Mouse (Mus musculus) WW6 (cell line): ENCODE measurements around the gene Ntng1.

Experiments
- DNase-seq: peaks from one replicate; pipeline ENCODE4 v3.0.0-alpha.2; 2013; ENCODE audit warnings: low read depth, low spot score

Gene Ntng1

DNA sequence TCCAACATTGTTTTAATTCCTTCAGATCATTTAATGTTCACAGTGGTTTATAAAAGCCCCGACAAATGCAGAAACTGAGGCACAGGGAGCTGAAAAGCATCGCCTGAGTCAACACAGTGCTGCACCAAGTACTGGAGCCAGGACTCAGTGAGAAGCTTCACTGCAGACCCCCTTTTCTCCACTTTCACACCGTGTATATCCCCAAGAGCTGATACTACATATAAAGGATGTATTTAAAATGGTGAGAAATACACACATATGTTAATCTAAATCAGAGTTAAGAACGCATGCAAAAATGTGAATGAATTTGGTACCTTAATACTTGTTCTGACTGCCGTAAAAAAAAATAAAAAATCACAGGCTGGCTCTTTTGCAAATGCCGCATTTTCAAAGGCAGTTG, 88.4 kb downstream of the Ntng1 start:
- DNase-seq, result no peak

DNA sequence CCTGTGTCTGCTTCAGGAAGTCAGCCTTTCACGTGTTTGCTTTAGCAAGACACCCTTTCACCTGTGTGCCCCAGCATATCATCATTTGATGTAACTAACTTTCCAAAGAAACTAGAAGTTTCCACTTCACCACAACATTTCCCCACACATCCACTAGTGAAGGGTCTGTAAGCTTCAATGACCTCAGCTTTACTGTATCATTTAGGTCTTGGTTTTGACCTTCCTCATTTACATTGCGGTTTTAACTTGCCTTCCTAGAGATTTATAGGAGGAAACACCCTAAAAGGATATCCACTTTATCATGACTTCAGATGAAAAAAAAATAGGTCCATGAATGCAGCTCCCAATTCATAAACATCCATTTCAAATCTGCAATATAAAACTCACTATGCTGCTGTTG, 89.7 kb downstream of the Ntng1 start:
- no peak for DNase-seq

DNA sequence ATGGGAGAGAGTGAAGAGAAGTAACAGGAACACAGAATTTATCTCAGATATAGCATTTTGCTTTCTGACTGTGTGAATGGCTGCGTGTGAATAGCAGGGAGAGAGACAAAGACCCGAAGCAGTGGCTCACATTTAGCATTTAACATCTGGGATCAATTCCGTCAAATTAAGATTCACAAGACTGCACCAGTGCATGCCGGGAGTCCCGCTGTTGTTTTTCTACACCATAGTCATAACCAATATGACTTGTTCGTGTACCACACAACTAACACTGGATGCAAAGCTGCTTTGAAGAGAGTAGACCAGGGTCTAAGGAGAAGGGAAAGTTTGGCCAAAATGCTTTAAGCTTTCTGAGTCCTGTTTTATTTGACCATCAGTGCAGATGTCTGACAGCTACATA, 95.7 kb downstream of the Ntng1 start:
- no peak for DNase-seq

DNA sequence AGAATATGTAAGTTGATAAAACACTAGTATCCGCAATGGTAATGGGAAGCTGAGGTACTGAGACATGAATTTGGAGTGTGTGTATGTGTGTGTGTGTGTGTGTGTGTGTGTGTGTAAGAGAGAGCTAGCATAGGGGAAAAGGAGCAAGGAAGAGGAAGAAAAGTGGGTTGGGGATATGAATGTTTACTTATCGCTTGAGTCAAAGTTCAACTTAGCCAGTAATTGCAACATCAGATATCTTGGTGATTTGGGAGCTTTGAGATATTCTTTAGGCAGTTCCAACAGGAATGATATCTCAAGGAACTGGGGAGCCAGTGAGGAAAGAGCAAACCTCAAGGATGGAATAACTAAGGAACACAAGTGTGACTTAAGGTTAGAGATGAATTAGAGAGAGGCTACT, 97.1 kb downstream of the Ntng1 start:
- DNase-seq, result no peak

DNA sequence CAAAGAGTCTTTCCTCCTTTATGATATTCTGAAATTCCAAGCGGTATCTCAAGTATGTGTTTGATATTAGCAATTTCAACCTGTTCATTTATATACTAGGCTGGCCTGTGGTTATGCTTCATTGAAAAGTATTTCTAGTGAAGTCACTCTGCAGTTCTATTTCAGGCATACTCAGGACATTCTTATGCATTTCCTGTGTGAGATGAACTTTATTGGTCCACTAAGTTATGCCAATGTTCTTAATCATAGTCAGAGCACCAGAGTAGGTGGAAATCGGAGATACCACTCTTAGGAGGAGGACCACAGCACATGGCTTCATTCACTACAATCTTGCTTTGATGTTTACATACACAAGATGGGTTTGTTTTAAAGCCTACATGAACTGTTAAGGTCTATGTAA, 99.6 kb downstream of the Ntng1 start:
- no peak for DNase-seq

DNA sequence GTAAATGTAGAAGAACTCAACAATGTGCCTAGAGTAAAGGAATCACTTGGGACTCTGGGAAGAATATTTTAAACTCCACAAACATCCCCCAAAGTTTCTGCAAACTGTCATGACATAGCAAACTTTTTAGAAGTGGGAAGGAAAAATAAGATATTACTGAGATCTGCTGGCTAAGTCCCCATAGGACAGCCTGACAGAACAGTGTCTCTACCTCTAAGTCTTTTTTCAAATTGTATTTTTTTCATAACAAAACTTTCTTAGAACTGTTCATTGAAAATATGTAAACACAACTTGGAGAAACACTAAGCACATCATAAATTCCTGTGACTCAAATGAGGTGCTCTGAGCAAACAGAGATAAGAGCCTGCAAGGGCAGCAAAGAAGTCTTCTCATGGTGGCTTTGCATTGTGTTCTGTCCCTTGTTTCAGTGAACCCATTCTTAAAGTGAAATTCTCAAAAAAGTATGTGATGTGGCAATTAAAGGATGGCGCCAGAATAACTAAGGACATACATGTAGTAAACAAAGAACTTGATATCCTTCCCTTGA, 100.1 kb downstream of the Ntng1 start:
- DNase-seq, result no peak

DNA sequence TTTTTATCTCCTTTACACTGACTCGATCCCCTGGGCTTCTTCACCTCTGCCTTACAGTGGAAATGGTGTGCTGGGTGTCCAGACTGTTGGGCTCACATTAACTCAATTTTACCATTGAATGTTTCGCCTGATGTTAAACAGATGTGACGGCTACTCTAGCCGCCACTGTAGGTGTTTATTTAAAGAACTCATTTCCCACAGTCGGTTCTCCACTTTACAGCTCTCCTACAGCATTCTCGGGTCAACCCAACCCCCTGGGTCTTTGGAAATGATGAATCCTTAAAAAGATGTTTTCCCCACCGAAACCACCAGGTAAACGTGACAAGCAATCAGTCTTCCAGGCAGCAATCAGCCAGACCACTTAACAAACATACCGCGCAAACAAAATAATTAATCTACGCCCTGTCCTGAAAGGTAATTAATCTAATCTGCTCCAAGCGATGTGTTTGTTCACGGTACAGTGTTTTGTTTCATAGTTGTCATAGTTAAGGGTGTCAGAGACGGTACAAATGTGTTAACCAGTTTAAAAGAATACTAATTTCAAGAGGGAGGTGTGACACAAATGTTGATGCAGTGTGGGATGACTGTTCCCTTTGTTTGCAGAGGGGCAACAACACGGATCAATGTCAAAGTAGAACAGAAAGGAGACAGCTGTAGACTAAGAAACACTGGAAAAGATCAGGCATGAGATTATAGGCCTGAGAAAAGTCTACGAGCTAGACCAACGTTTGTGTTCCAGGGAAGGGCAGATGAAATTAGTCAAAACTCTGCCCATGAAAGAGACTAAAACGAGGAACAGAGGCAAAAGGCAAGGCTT, 120.8 kb downstream of the Ntng1 start:
- no peak for DNase-seq

DNA sequence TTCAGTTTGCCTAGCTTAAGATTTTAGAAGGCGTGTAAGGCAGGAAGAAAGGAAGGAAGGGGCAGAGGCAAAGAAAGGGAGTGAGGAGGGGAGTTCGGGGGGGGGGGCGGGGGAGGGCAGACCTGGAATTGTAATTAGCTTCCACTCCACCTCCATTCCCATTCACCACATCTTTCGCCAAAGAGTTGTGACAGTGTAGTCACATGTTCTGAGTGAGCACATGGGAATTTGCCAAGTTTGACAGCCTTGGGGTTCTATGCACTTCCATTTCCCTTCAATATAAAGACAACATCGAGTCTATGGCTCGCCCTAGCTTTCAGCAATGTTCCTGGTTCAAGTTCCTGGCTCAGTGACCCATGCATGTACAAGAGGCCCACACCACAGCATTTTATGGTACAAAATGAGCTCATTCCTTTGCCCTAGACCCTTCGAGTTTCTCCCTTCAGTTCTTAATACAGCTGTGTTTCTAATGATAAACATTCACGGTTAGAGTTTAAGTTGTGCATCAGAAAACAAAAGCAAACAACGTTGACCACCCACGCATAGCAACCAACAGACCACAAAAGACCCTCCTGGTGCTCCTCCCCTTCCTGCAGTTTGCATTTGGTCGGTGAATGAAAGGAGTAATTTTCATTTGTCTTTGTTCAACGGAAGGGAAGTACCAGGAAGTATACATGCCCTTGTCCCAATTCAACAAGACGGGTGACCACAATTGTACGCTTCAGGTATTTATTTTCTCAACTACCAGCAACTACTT, 132.8 kb downstream of the Ntng1 start:
- DNase-seq, result no peak

DNA sequence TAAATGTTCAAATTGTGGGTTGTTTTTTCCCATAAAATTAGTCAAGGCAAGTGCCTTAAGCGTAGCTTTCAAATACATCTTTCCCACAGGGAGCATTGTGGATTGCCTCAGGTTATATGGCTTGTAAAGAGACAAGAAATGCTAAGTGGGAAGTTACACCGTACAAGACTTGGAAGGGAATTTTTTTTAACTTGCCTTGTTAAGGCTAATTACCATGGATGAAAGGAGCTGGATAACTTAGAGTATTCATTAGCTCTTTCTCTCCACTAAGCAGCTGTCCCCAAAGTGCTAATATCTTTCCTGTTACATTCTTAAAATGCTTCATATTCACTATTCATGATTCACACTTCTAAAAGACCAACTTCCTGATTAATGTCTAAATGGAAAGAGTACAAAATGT, 133.4 kb downstream of the Ntng1 start:
- DNase-seq, result no peak

DNA sequence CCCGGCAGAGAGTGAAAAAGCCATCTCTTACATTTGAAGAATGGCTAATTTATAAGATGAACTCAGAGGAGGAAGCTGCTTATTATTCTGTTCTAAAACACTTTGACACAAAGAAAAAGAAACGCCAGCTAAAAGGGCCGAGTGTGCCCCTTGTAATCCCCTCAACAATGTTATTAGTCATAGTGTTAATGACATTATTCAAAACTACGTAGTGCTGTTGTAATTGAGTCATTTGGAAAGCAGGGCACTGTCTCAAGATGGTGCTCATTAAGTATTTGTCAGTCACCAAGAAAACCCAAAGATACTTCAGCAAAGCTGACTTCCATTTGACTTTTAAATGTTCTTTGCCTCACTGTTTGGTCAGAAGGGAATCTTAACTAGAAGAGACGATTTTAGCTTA, 143.5 kb downstream of the Ntng1 start:
- DNase-seq, result no peak

DNA sequence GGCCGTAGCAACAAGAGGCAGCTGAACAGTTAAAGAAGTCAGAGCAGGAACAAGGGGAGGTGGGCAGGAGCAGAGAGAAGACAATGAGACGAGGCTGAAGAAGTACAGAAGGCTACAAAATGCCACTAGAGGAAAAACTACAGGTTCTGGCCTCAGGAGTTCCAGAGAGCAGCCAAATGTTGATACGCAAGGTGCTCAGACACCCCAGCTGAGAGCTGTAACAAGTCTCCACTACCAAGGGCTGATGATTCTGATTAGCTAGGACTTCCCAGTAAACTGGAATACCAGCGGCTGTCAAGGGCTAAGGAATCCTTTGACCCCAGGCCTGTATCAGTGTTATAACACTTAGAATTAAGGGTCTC, 148.2 kb downstream of the Ntng1 start:
- DNase-seq, result no peak

DNA sequence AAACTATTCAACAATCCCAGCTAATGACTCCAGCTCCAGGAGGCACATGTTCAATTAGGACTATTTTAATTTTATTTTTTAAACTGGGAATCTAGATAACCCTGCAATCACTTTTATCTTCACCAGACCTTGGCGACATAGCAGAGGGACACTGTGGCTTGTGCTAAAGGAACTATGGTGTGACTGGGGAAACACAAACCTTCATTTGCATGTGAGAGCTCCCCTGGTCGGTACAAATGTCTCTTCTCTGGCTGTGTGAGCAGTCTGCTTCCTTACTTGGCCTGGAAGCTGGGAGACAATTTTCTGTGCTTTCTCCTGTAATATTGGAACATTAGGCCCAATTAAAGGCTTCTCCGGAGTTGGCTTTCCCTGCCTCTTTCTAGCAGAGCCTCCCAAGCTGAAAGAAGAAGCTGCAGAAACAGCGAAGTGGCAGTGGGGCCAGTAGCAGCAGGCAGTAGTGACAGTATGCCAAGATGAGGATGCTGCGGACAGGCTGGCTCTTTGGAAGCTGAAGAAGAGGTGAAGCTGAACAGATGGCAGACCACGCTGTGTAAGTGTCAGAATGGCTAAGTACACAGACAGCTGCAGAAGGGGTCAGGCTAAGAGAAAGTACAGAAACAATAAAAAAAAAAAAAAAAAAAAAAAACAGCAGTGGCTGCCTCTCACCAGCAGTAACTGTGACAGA, 148.7 kb downstream of the Ntng1 start:
- no peak for DNase-seq

DNA sequence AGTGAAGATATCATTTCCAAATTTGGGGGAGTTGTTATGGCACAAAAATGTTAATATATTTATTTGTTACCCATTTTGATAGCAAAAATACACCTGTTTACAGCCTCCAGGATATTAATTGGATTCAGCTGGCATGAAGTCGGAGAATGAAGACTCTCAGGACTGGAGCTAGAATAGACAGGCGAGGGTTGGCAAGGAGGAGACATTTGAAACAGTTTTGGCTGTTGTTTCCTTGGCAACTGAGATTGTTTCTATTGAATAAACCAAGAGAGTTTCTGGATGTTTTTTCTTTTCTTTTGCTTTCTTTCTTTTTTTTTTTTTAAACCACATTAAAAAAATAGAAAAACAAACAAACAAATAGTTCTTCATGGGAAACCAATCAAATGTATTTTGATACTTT, 159.7 kb downstream of the Ntng1 start:
- DNase-seq, result no peak

DNA sequence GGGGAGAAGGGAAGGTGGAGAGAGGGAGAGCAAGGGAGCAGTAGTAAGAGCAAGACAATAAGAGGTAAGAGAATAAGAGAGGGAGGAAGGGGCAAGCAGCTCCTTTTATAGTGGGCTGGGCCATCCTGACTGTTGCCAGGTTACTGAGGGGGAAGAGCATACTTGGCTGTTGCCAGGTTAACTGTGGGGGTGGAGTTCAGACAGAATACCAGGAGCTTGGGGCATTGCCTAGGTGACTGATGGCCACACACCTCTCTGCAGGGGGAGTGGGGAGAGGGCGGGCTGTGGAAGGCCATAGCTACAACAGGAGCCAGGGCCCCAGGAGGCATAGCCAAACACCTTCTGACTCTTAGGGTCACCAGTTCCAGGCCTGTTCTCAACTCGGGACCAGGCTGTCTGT, 166.2 kb downstream of the Ntng1 start:
- no peak for DNase-seq

DNA sequence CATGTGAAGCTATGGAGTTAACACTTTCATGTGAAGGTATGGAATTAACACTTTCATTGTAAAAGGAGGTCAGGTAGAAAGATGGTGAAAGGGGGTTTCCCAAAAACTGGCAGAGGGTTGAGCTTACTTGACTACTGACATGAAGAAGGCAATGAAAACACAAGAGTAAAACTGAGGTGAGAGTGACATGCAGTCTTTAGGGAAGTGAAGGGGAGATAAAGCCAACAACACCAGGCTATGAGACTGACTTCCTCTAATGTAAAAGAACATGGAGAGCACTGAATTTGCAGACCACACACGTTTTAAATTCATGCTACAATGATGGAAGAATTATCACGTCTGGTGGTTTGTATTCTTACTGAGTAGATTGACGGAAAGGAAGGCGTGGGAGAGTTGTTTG, 168.7 kb downstream of the Ntng1 start:
- no peak for DNase-seq

DNA sequence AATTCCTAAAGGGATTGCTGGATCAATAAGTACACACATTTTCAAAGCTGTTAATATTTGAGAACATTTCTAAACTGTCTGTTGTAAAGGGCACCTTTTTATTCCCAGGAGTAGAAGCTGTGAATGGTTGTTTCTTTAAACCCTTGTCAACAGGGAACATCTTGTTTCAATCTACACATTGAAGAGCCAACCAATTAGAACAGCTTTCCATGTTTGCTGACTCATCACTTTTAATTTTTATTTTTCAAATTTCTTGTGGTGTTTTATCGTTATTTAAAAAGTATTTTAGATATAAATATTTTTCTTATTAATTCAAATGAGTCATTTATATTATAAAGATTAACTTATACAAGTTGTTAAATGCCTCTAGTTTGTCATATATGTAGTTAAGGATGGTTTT, 172.3 kb downstream of the Ntng1 start:
- DNase-seq, result no peak

DNA sequence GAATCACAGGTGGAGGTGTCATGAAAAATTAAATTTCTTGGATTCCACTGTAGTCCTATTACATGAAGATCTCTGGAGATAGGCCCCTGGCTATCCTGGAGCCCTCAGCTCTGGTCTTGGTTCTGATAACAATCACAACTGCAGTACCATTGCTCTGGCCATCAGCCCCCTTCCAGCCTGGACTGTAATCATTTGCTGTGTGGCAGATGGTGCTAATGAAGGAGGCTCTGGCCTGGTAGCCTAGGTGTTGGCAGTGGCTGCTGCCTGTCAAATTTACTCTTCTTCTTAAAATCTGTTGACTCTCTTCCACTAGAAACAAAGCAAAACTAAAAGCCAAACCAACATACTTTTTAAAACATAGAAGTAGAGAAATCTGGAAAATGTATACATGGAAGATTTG, 173.6 kb downstream of the Ntng1 start:
- DNase-seq, result no peak

DNA sequence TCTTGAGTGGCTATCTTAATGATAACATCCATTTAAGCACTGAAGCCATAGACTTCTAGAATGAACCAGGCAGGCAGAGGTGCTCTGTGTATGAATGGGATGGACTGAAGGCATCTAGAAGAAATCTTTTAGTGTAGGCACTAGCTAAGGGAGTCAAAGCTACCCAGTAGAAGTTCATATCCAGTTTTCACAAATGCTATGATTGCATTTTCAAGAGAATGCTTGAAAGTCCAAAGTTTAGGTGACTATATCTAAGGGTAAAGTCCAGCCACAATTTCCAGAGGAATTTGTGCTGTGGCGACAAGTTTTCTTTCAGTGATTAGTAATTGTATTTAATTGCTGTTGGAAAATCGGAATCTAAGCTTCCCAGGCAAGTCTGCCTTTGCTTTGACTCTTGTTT, 181.2 kb downstream of the Ntng1 start:
- DNase-seq, result no peak

DNA sequence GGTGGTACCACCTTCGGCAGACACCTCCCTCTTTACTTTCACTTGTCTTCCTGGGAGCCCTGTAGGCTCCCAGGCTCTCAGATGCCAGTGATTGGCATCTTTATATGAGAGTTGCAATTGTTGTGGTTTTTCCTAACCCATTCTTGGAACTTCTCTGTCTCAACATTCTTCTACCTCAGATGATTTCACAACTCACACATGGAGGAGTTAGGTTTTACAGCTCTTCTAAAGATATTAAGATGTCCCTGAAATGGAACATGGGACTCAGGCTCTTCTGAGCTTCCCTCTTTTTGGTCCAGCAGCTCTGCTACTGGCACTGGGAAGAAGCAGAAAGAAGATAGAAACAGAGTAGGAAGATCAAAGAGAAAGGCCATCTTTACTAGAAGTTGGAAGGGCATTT, 200.9 kb downstream of the Ntng1 start:
- no peak for DNase-seq

DNA sequence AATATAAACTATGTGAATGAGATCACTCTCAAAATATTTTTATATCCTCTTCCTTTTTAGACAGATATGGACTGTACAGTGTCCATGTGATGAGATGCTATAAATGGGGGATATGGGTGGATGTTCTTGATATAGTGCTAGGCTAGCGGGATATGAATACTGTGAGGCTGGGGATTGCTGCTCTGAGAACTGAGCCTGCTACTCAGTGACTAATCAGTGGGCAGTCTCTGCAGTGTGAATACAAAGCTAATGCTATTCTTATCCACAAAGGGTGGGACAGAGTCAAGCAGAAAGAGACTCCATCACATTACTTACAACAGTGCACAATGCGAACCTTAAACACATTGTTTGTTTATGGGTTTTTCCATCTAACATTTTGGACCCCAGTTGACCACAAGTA, 206.2 kb downstream of the Ntng1 start:
- no peak for DNase-seq

DNA sequence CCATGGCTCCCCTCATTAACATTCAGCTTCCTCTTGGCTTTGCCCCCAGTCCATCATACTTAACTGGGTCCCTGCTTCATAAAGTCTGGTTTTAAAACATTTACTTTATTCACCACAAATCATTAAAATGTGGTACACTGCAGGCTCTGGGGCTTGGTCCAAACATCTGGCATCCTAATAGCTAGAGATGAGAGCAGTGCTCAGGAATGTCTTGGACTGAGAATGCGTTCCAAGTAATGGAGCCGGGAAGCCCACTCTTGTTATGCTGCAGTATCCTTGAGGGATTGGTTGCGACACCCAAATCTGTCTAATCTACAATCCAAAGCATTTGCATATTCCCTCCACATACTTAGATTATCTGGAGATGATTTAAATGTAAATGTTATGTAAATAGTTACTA, 207.5 kb downstream of the Ntng1 start:
- no peak for DNase-seq

DNA sequence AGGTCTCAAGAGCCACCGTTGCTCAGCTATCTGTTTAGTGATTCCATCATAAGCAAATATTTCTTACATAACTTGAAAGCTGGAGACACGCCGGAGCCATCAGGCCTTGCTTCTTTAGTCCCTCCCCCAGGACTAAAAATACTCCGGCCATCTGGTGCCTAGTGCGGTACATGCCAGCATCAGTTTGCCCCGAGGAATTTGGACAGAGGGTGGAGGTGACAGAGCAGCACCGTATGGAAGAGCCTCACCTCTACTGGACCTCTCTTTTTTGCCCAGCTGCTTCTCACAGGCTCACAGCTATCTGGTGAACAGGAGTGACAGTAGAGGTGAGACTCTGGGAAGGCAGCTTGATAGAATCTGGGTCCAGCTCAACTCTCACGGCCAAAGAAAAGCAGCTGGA, 211.6 kb downstream of the Ntng1 start:
- DNase-seq, result no peak

DNA sequence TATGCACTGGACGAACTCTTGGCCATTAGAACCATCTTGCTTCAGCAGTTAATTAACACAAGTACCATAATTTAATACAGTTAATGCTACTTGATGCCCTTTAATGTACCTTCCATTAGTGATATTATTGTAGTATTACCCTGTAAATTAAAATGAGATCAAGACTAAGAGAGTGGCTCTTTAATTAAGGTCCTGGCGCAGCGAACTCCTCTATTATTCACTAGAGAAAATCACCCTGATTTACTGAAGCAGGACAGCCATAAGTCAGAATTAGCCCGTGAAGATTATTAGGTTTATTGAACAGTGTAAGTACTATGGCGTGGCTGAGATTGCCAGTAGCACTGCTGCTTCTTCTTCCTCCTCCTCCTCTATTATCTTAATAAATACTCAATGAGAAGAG, 212.8 kb downstream of the Ntng1 start:
- DNase-seq, result no peak
